Mouse (Mus musculus): ENCODE results near the gene Cdh3. TPM values are rescaled to one million over a fixed set of nuclear protein-coding genes. Genes with fewer than 3 reads are reported as not detected.

Cdh3 gene
- polyA plus RNA-seq, 1 experiment from 2014 or later, result 21.1 TPM

- H3K4me1 ChIP-seq (ENCODE audit: control insufficient read depth, insufficient read depth, low read length), result peaks cover 16% of the 10 kb centered on the region; the same call in 1 of the 2 replicates
- H3K9ac ChIP-seq (ENCODE audit: low read depth, low read length), result no peak overlapping the region
- no peak for ATAC-seq (ENCODE audit: low FRiP score, low TSS enrichment)
- no peak overlapping the region for H3K4me3 ChIP-seq (ENCODE audit: low read length)
- no peaks in the 10 kb centered on the region for H3K9me3 ChIP-seq (ENCODE audit: control insufficient read depth, low read length)
- no peak overlapping the region for H3K4me2 ChIP-seq (replicated peaks; ENCODE audit: low read depth, low read length)
- H3K27ac ChIP-seq (ENCODE audit: low read depth, low read length), result no peak overlapping the region
- 57% methylated on average over 4 of the region's 4 CpGs for WGBS
- H3K36me3 ChIP-seq (ENCODE audit: control insufficient read depth, insufficient read depth, low read length), result no peaks in the 10 kb centered on the region
- H3K27me3 ChIP-seq (ENCODE audit: control insufficient read depth, insufficient read depth, low read length), result peaks cover 31% of the 10 kb centered on the region
Observed at GRCm38 (mm10) chr8:106606121-106606520, 95.4 kb downstream of the Cdh3 start.

- Histone ChIP-seq H3K4me3 (ENCODE audit: low read length) (no peak overlapping the region), H3K36me3 (ENCODE audit: control insufficient read depth, insufficient read depth, low read length) (no peaks in the 10 kb centered on the region), H3K9me3 (ENCODE audit: control insufficient read depth, low read length) (no peaks in the 10 kb centered on the region), H3K27me3 (ENCODE audit: control insufficient read depth, insufficient read depth, low read length) (peaks cover 31% of the 10 kb centered on the region), H3K4me2 (replicated peaks; ENCODE audit: low read depth, low read length) (no peak overlapping the region), H3K27ac (ENCODE audit: low read depth, low read length) (no peak overlapping the region), H3K4me1 (ENCODE audit: control insufficient read depth, insufficient read depth, low read length) (peaks cover 16% of the 10 kb centered on the region; the same call in 1 of the 2 replicates), H3K9ac (ENCODE audit: low read depth, low read length) (no peak overlapping the region)
- 40% methylated on average over 15 of the region's 15 CpGs for WGBS
- no peak for ATAC-seq (ENCODE audit: low FRiP score, low TSS enrichment)
Observed at GRCm38 (mm10) chr8:106606601-106607145, 96.0 kb downstream of the Cdh3 start.

Other genes starting within 250 kb of the Cdh3 start
- 0.12 and 0.19 TPM in 2 replicates for gene Smpd3, start 172.9 kb upstream of the Cdh3 start, polyA plus RNA-seq (2014; fragmentation: Nextera tagmentation; extraction: Ambion mirVana)
- gene Zfp90, start 95.6 kb upstream of the Cdh3 start, polyA plus RNA-seq (2014; fragmentation: Nextera tagmentation; extraction: Ambion mirVana), result 15.9 and 19.5 TPM in 2 replicates
- not detected in 2 replicates for gene 6030452D12Rik, start 10.4 kb upstream of the Cdh3 start, polyA plus RNA-seq (2014; fragmentation: Nextera tagmentation; extraction: Ambion mirVana)
- gene Gm10073, start 62.6 kb downstream of the Cdh3 start, polyA plus RNA-seq (2014; fragmentation: Nextera tagmentation; extraction: Ambion mirVana), result 11.5 and 11.6 TPM in 2 replicates
- gene Cdh1, start 92.5 kb downstream of the Cdh3 start, polyA plus RNA-seq (2014; fragmentation: Nextera tagmentation; extraction: Ambion mirVana), result 31.5 and 88.4 TPM in 2 replicates
- gene Tango6, start 172.2 kb downstream of the Cdh3 start, polyA plus RNA-seq (2014; fragmentation: Nextera tagmentation; extraction: Ambion mirVana), result 8.5 and 14.5 TPM in 2 replicates

All from kidney, embryonic 14.5 days (tissue).